11 mouse cellular contexts compared by ENCODE assay signal in genomic region chr1:76009601-76010000, GRCm38 (mm10).
A peak's percentile ranks its signal among the peaks of the same experiment; 100 is the strongest.
DNase-seq lines count a peak whose midpoint lies in the region; ATAC-seq lines count a peak whose summit lies in the region.
"Had no signal": no experiment of that assay in that cellular context is flagged by ENCODE, and none has a peak within 500 bp of the region (broad histone marks: within the 10 kb centered on the region; RNA-seq: fewer than 3 reads in every experiment).

No protein-coding gene starts in this region.

- no peaks in the 10 kb centered on the region for H3K27me3 ChIP-seq in neural tube, embryonic 15.5 days (replicated peaks)
- H3K27me3 ChIP-seq in heart, embryonic 13.5 days (replicated peaks): no peaks in the 10 kb centered on the region

- H3K4me2 ChIP-seq in neural tube, embryonic 15.5 days: no peak overlapping the region
- H3K4me2 ChIP-seq in heart, embryonic 13.5 days: no peak overlapping the region

- H3K36me3 ChIP-seq in neural tube, embryonic 15.5 days: no peaks in the 10 kb centered on the region
- no peaks in the 10 kb centered on the region for H3K36me3 ChIP-seq in heart, embryonic 13.5 days

- no peaks in the 10 kb centered on the region for H3K4me1 ChIP-seq in neural tube, embryonic 15.5 days
- peaks cover 26% of the 10 kb centered on the region for H3K4me1 ChIP-seq in heart, embryonic 13.5 days

- no peak overlapping the region for H3K27ac ChIP-seq in neural tube, embryonic 15.5 days (replicated peaks)
- peak overlapping the region; percentile 48; the same call in 1 of the 2 replicates for H3K27ac ChIP-seq in heart, embryonic 13.5 days (replicated peaks)

- no peak overlapping the region for H3K4me3 ChIP-seq in neural tube, embryonic 15.5 days (replicated peaks)
- H3K4me3 ChIP-seq in heart, embryonic 13.5 days: no peak overlapping the region

- peak; percentile 62 for DNase-seq in neural tube, embryonic 10.5 days (ENCODE audit: extremely low spot score, low spot score)
- DNase-seq in kidney, postnatal 25 days: peak; percentile 59 to 62
- DNase-seq in thymus, adult 18-20 months: no peak
- no peak for DNase-seq in right cerebral cortex, postnatal 36 days (ENCODE audit: low spot score in 2 of 2)
- DNase-seq in cerebellum, adult 11 months: no peak
- DNase-seq: cerebellum, adult 9-10 months; layer of hippocampus, adult 9-11 months; liver; midbrain, embryonic 14.5 days had no signal

- WGBS in neural tube, embryonic 15.5 days: 41% methylated on average over 3 of the region's 3 CpGs
- 5% methylated on average over 3 of the region's 3 CpGs for WGBS in heart, embryonic 13.5 days

- no peak overlapping the region for H3K9ac ChIP-seq in neural tube, embryonic 15.5 days (replicated peaks)
- H3K9ac ChIP-seq in heart, embryonic 13.5 days: no peak overlapping the region

- no peaks in the 10 kb centered on the region for H3K9me3 ChIP-seq in neural tube, embryonic 15.5 days (replicated peaks)
- H3K9me3 ChIP-seq in heart, embryonic 13.5 days: peaks cover 6% of the 10 kb centered on the region; the same call in 1 of the 2 replicates

- no peak for ATAC-seq in neural tube, embryonic 15.5 days (ENCODE audit: low FRiP score)
- ATAC-seq in heart, embryonic 13.5 days (ENCODE audit: extremely low read depth, insufficient number of reproducible peaks, low FRiP score, low TSS enrichment): no peak

Comparison
In these comparisons a context has a peak if more than half of its experiments do, and no peak if none do; other contexts are left out.
1. DNase-seq: peak in neural tube, embryonic 10.5 days (single experiment) and kidney, postnatal 25 days (2 of 2); none in thymus, adult 18-20 months (0 of 2), right cerebral cortex, postnatal 36 days (0 of 2) and cerebellum, adult 11 months (single experiment).